Mouse (Mus musculus): ENCODE measurements around the gene Klra2.

DNA sequence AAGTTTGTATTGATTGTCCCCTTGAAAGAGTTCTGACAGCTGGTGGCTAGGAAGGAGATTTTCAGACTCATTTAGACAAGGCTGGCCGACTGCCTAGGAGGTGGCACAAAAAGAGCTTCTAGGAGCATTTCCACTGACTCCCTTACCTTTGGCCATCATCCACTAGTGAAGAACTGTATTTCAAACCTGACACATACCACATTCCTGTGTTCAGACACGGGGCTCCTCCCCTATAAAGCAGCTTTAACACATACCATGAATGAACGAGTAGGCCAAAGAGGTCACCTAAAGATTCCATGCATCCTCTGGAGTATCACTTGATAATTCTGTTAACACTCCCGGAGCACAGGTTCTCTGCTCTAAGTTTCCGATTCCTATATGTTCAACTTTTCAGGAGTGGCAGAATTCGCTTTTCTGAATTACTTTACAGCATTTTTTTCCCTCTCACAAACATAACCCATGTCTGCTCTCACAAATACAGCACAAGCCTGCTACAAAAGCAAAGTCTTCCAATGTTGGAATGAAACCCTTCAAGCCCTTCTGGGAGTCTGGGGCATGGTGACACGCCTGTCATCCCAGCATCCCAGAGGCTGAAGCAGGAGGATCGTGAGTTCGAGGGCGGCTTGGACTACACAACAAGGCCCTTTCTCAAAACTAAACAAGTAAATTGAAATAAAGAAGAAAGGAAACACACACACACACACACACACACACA, 45.3 kb upstream of the Klra2 start:
- TF ChIP-seq CTCF (conservative IDR thresholded peaks at IDR 0.05; ENCODE audit: low read length) (no peak), POU5F1 (IDR thresholded peaks at IDR 0.05; ENCODE audit: borderline replicate concordance, low read length) (no peak), NANOG (IDR thresholded peaks at IDR 0.05; ENCODE audit: borderline replicate concordance, low read length) (no peak)

Measured in E14TG2a.4 (cell line).